Mouse (Mus musculus): ENCODE measurements around the gene Ms4a3. TPM values are rescaled to one million over a fixed set of nuclear protein-coding genes. Genes with fewer than 3 reads are reported as not detected.

Gene Ms4a3
- 0.19 TPM in 1 of 2 replicates, not detected in the other for polyA plus RNA-seq (2015; fragmentation: Nextera tagmentation; extraction: Ambion mirVana)

GRCm38 (mm10) chr19:11640732-11641131, at the start of gene Ms4a3:
TSS of gene Ms4a3 (minus strand) at chr19:11640851.
- 48% methylated on average over 1 of the region's 1 CpGs for WGBS
- H3K4me3 ChIP-seq: no peak within 1 kb of the TSS
- ATAC-seq (ENCODE audit: borderline replicate concordance, extremely low read depth, low FRiP score, low TSS enrichment): no peak

GRCm38 (mm10) chr19:11661562-11661961, 20.9 kb upstream of the Ms4a3 start:
- no peak overlapping the region for H3K9ac ChIP-seq
- ATAC-seq (ENCODE audit: borderline replicate concordance, extremely low read depth, low FRiP score, low TSS enrichment): no peak
- no peaks in the 10 kb centered on the region for H3K36me3 ChIP-seq
- H3K27ac ChIP-seq: no peak overlapping the region
- no peak overlapping the region for H3K4me3 ChIP-seq
- no peaks in the 10 kb centered on the region for H3K4me1 ChIP-seq
- H3K27me3 ChIP-seq: no peaks in the 10 kb centered on the region
- no peak overlapping the region for H3K4me2 ChIP-seq
- H3K9me3 ChIP-seq: no peaks in the 10 kb centered on the region

More at GRCm38 (mm10) chr19:11640732-11641131, at the start of gene Ms4a3:
- no peak within 1 kb of the TSS for H3K27ac ChIP-seq
- H3K4me1 ChIP-seq: no peaks in the 10 kb centered on the region
- H3K9me3 ChIP-seq: no peaks in the 10 kb centered on the region
- H3K36me3 ChIP-seq: no peaks in the 10 kb centered on the region
- H3K4me2 ChIP-seq: no peak within 1 kb of the TSS
- H3K27me3 ChIP-seq: no peaks in the 10 kb centered on the region
- no peak within 1 kb of the TSS for H3K9ac ChIP-seq

GRCm38 (mm10) chr19:11660459-11660858, 19.8 kb upstream of the Ms4a3 start, which contains the start of gene Oosp2:
TSS of gene Oosp2 (minus strand) at chr19:11660559.
- Histone ChIP-seq H3K27me3 (no peaks in the 10 kb centered on the region), H3K4me2 (no peak within 1 kb of the TSS), H3K27ac (no peak within 1 kb of the TSS), H3K9me3 (no peaks in the 10 kb centered on the region), H3K36me3 (no peaks in the 10 kb centered on the region), H3K9ac (no peak within 1 kb of the TSS), H3K4me1 (no peaks in the 10 kb centered on the region), H3K4me3 (no peak within 1 kb of the TSS)
- ATAC-seq (ENCODE audit: borderline replicate concordance, extremely low read depth, low FRiP score, low TSS enrichment): no peak
- WGBS: 80% methylated on average over 5 of the region's 5 CpGs

- H3K4me3 ChIP-seq: no peak overlapping the region
- no peaks in the 10 kb centered on the region for H3K9me3 ChIP-seq
- no peaks in the 10 kb centered on the region for H3K4me1 ChIP-seq
- no peaks in the 10 kb centered on the region for H3K27me3 ChIP-seq
- no peaks in the 10 kb centered on the region for H3K36me3 ChIP-seq
- 61% methylated on average over 2 of the region's 2 CpGs for WGBS
- ATAC-seq (ENCODE audit: borderline replicate concordance, extremely low read depth, low FRiP score, low TSS enrichment): no peak
- no peak overlapping the region for H3K9ac ChIP-seq
- no peak overlapping the region for H3K4me2 ChIP-seq
- no peak overlapping the region for H3K27ac ChIP-seq
These were observed 18.5 kb upstream of the Ms4a3 start for GRCm38 (mm10) chr19:11659142-11659541.

DNA sequence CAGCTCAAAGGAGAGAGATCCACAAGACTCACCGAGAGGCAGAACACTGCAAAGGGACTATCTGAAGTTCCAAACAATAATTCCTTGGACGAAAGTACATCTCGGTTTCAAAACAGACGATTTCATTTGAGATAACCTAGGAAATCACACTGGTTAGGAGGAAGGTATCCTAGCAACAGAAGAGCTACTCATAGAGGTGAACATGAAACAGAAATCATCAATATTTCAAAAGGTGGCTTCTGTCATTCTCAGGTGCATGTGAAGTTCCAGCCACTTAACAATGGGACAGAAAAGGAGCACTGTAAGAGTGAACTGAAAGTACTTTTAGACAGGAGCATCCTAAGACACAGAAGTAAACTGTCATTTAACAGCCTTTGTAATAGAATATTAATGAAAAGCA, 8.9 kb upstream of the Ms4a3 start:
- H3K9ac ChIP-seq: no peak overlapping the region
- no peaks in the 10 kb centered on the region for H3K27me3 ChIP-seq
- H3K9me3 ChIP-seq: no peaks in the 10 kb centered on the region
- H3K27ac ChIP-seq: no peak overlapping the region
- no peaks in the 10 kb centered on the region for H3K36me3 ChIP-seq
- H3K4me3 ChIP-seq: no peak overlapping the region
- 56% methylated on average over 4 of the region's 4 CpGs for WGBS
- ATAC-seq (ENCODE audit: borderline replicate concordance, extremely low read depth, low FRiP score, low TSS enrichment): no peak
- no peaks in the 10 kb centered on the region for H3K4me1 ChIP-seq
- no peak overlapping the region for H3K4me2 ChIP-seq

- no peaks in the 10 kb centered on the region for H3K4me1 ChIP-seq
- H3K4me3 ChIP-seq: no peak overlapping the region
- H3K27me3 ChIP-seq: no peaks in the 10 kb centered on the region
- ATAC-seq (ENCODE audit: borderline replicate concordance, extremely low read depth, low FRiP score, low TSS enrichment): no peak
- H3K9me3 ChIP-seq: no peaks in the 10 kb centered on the region
- no peak overlapping the region for H3K9ac ChIP-seq
- 63% methylated on average over 3 of the region's 3 CpGs for WGBS
- H3K27ac ChIP-seq: no peak overlapping the region
- H3K4me2 ChIP-seq: no peak overlapping the region
- no peaks in the 10 kb centered on the region for H3K36me3 ChIP-seq
These were observed 5.5 kb upstream of the Ms4a3 start for GRCm38 (mm10) chr19:11646166-11646565.

DNA sequence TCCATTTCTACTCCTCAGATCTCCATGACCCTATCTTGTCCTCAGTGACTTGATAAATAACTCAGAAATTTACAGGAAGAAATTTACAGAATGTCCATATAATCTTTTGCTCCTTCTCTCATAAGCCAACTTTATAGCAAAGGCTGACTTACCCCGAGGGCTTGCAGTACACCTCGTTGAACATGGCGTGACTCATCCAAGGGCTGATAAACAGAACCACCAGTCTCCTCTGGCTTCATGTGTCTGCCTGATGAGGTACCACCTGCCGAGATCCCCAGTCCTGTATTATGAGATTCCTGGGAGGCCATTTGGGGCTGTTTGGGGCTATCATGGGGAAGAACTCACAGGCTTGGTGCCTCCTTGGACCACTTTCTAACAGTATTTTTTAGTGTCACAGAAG, 1.6 kb downstream of the Ms4a3 start:
- WGBS: 60% methylated on average over 4 of the region's 4 CpGs
- Histone ChIP-seq H3K27ac (no peak overlapping the region), H3K4me1 (no peaks in the 10 kb centered on the region), H3K9ac (no peak overlapping the region), H3K9me3 (no peaks in the 10 kb centered on the region), H3K4me3 (no peak overlapping the region), H3K4me2 (no peak overlapping the region), H3K27me3 (no peaks in the 10 kb centered on the region), H3K36me3 (no peaks in the 10 kb centered on the region)
- ATAC-seq (ENCODE audit: borderline replicate concordance, extremely low read depth, low FRiP score, low TSS enrichment): no peak

- H3K27me3 ChIP-seq: no peaks in the 10 kb centered on the region
- H3K36me3 ChIP-seq: no peaks in the 10 kb centered on the region
- H3K27ac ChIP-seq: no peak overlapping the region
- ATAC-seq (ENCODE audit: borderline replicate concordance, extremely low read depth, low FRiP score, low TSS enrichment): no peak
- no peak overlapping the region for H3K4me3 ChIP-seq
- no peak overlapping the region for H3K4me2 ChIP-seq
- H3K9ac ChIP-seq: no peak overlapping the region
- 66% methylated on average over 5 of the region's 5 CpGs for WGBS
- H3K9me3 ChIP-seq: no peaks in the 10 kb centered on the region
- H3K4me1 ChIP-seq: no peaks in the 10 kb centered on the region
These were observed 5.1 kb downstream of the Ms4a3 start for GRCm38 (mm10) chr19:11635572-11635971.

DNA sequence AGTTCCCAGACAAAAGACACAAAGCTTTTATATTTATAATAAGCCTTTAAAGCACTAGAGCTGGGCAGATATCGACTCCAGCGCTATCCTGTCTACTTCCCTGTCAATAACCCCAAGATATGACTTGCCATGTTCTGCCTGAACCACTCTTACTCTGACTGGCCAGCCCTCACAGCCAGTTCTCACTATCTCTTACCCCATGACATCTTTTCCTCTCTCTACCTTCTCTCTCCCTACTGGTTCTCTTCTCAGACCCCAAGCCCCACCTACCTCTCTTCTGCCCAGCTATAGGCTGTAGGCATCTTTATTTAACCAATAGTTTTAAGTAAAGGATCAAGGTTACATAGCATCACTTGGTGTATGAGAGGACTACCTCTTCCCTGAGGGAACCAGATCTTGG, 6.3 kb downstream of the Ms4a3 start:
- whole genome bisulfite sequencing: 59% methylated on average over 2 of the region's 2 CpGs
- no peak overlapping the region for H3K27ac ChIP-seq
- no peaks in the 10 kb centered on the region for H3K9me3 ChIP-seq
- no peaks in the 10 kb centered on the region for H3K27me3 ChIP-seq
- no peak for ATAC-seq (ENCODE audit: borderline replicate concordance, extremely low read depth, low FRiP score, low TSS enrichment)
- H3K36me3 ChIP-seq: no peaks in the 10 kb centered on the region
- no peak overlapping the region for H3K4me3 ChIP-seq
- no peaks in the 10 kb centered on the region for H3K4me1 ChIP-seq
- no peak overlapping the region for H3K9ac ChIP-seq
- H3K4me2 ChIP-seq: no peak overlapping the region

GRCm38 (mm10) chr19:11633732-11634131, 6.9 kb downstream of the Ms4a3 start:
- no peak overlapping the region for H3K9ac ChIP-seq
- H3K27ac ChIP-seq: no peak overlapping the region
- H3K4me1 ChIP-seq: no peaks in the 10 kb centered on the region
- no peak overlapping the region for H3K4me2 ChIP-seq
- no peak overlapping the region for H3K4me3 ChIP-seq
- ATAC-seq (ENCODE audit: borderline replicate concordance, extremely low read depth, low FRiP score, low TSS enrichment): no peak
- H3K36me3 ChIP-seq: no peaks in the 10 kb centered on the region
- no peaks in the 10 kb centered on the region for H3K9me3 ChIP-seq
- H3K27me3 ChIP-seq: no peaks in the 10 kb centered on the region
- 79% methylated on average over 1 of the region's 1 CpGs for WGBS

GRCm38 (mm10) chr19:11625231-11625630, 15.4 kb downstream of the Ms4a3 start:
- Histone ChIP-seq H3K4me3 (no peak overlapping the region), H3K4me1 (no peaks in the 10 kb centered on the region), H3K9ac (no peak overlapping the region), H3K36me3 (no peaks in the 10 kb centered on the region), H3K27ac (no peak overlapping the region), H3K9me3 (no peaks in the 10 kb centered on the region), H3K27me3 (no peaks in the 10 kb centered on the region), H3K4me2 (no peak overlapping the region)
- ATAC-seq (ENCODE audit: borderline replicate concordance, extremely low read depth, low FRiP score, low TSS enrichment): no peak
- WGBS: 59% methylated on average over 5 of the region's 5 CpGs

- no peaks in the 10 kb centered on the region for H3K4me1 ChIP-seq
- no peak for ATAC-seq (ENCODE audit: borderline replicate concordance, extremely low read depth, low FRiP score, low TSS enrichment)
- H3K4me3 ChIP-seq: no peak overlapping the region
- H3K4me2 ChIP-seq: no peak overlapping the region
- H3K9ac ChIP-seq: no peak overlapping the region
- H3K27me3 ChIP-seq: no peaks in the 10 kb centered on the region
- no peaks in the 10 kb centered on the region for H3K36me3 ChIP-seq
- H3K27ac ChIP-seq: no peak overlapping the region
- no peaks in the 10 kb centered on the region for H3K9me3 ChIP-seq
These were observed 15.9 kb downstream of the Ms4a3 start for GRCm38 (mm10) chr19:11624800-11625199.

GRCm38 (mm10) chr19:11623551-11623950, 17.1 kb downstream of the Ms4a3 start, which contains the start of gene Ms4a2:
TSS of gene Ms4a2 (minus strand) at chr19:11623719.
- H3K9ac ChIP-seq: no peak within 1 kb of the TSS
- no peak within 1 kb of the TSS for H3K4me2 ChIP-seq
- no peaks in the 10 kb centered on the region for H3K4me1 ChIP-seq
- H3K27me3 ChIP-seq: no peaks in the 10 kb centered on the region
- no peak for ATAC-seq (ENCODE audit: borderline replicate concordance, extremely low read depth, low FRiP score, low TSS enrichment)
- no peaks in the 10 kb centered on the region for H3K36me3 ChIP-seq
- no peaks in the 10 kb centered on the region for H3K9me3 ChIP-seq
- no peak within 1 kb of the TSS for H3K4me3 ChIP-seq
- 76% methylated on average over 2 of the region's 2 CpGs for WGBS
- H3K27ac ChIP-seq: no peak within 1 kb of the TSS

All from lung, embryonic 15.5 days (tissue).